In genomic region chr16:21315751-21316151, GRCm38 (mm10) we compare ENCODE assay signal across 14 mouse cellular contexts.
DNase-seq lines count a peak whose midpoint lies in the region; ATAC-seq and TF ChIP-seq lines count a peak whose summit lies in the region.
"Had no signal": no experiment of that assay in that cellular context is flagged by ENCODE, and none has a peak within 500 bp of the region (broad histone marks: within the 10 kb centered on the region; RNA-seq: fewer than 3 reads in every experiment).

No protein-coding gene starts in this region.

- no peak overlapping the region for H3K27ac ChIP-seq in heart, embryonic 11.5 days (ENCODE audit: low read depth, low read length)
- no peak overlapping the region for H3K27ac ChIP-seq in lung, embryonic 16.5 days (ENCODE audit: low read length)
- no peak overlapping the region for H3K27ac ChIP-seq in embryonic facial prominence, embryonic 14.5 days (replicated peaks; ENCODE audit: low read depth, low read length)
- H3K27ac ChIP-seq in liver, embryonic 13.5 days, result no peak overlapping the region
- H3K27ac ChIP-seq: embryonic facial prominence, embryonic 13.5 days; macrophage had no signal

- TF ChIP-seq POLR2A in lung, adult 2 months (IDR thresholded peaks at IDR 0.05; ENCODE audit: borderline replicate concordance, extremely low read depth, low read depth, low read length), result no peak

- H3K4me1 ChIP-seq in heart, embryonic 11.5 days (ENCODE audit: control insufficient read depth, insufficient read depth, low read length), result peaks cover 55% of the 10 kb centered on the region
- H3K4me1 ChIP-seq in lung, embryonic 16.5 days (replicated peaks; ENCODE audit: control insufficient read depth, insufficient read depth, low read length), result peaks cover 31% of the 10 kb centered on the region
- H3K4me1 ChIP-seq in lung, adult 2 months (ENCODE audit: control insufficient read depth, insufficient read depth, low read length), result no peaks in the 10 kb centered on the region; the same call in 1 of the 2 replicates
- peaks cover 37% of the 10 kb centered on the region for H3K4me1 ChIP-seq in embryonic facial prominence, embryonic 14.5 days (ENCODE audit: control insufficient read depth, insufficient read depth, low read length)
- H3K4me1 ChIP-seq in liver, embryonic 13.5 days (replicated peaks), result peaks cover 30% of the 10 kb centered on the region

- H3K9ac ChIP-seq in heart, embryonic 11.5 days (ENCODE audit: low read depth, low read length), result no peak overlapping the region
- H3K9ac ChIP-seq in lung, embryonic 16.5 days (ENCODE audit: low read length), result no peak overlapping the region
- no peak overlapping the region for H3K9ac ChIP-seq in embryonic facial prominence, embryonic 14.5 days (ENCODE audit: low read depth, low read length)
- no peak overlapping the region for H3K9ac ChIP-seq in liver, embryonic 13.5 days
- H3K9ac ChIP-seq: embryonic facial prominence, embryonic 13.5 days had no signal

- no peak overlapping the region for H3K4me2 ChIP-seq in heart, embryonic 11.5 days
- H3K4me2 ChIP-seq in lung, embryonic 16.5 days (ENCODE audit: low read depth, low read length), result no peak overlapping the region
- H3K4me2 ChIP-seq in embryonic facial prominence, embryonic 14.5 days (ENCODE audit: low read depth, low read length), result no peak overlapping the region
- H3K4me2 ChIP-seq in liver, embryonic 13.5 days, result no peak overlapping the region
- H3K4me2 ChIP-seq: embryonic facial prominence, embryonic 13.5 days had no signal

- peak; percentile 88 for DNase-seq in heart, adult 11 months
- DNase-seq in lung, adult 2 months, result no peak
- DNase-seq in embryonic facial prominence, embryonic 14.5 days (ENCODE audit: low spot score), result peak; percentile 75
- no peak for DNase-seq in liver, embryonic 13.5 days
- DNase-seq in kidney, adult 11 months, result no peak
- DNase-seq in adrenal gland, adult (ENCODE audit: inconsistent age in 2 of 2, low spot score in 1 of 2), result no peak
- DNase-seq: B cell, adult 2 months; cerebellum, postnatal 14 days; kidney, postnatal 4 days had no signal

- WGBS in heart, embryonic 11.5 days (ENCODE audit: insufficient replicate concordance), result 30% methylated on average over 6 of the region's 6 CpGs
- 10% methylated on average over 6 of the region's 6 CpGs for WGBS in lung, embryonic 16.5 days
- 18% methylated on average over 6 of the region's 6 CpGs for WGBS in lung, adult 2 months
- 34% methylated on average over 6 of the region's 6 CpGs for whole genome bisulfite sequencing in embryonic facial prominence, embryonic 14.5 days
- 41% methylated on average over 6 of the region's 6 CpGs for WGBS in liver, embryonic 13.5 days (ENCODE audit: insufficient replicate concordance)

- no peak overlapping the region for H3K4me3 ChIP-seq in heart, embryonic 11.5 days (ENCODE audit: low read depth, low read length)
- H3K4me3 ChIP-seq in lung, embryonic 16.5 days (ENCODE audit: low read length), result no peak overlapping the region
- no peak overlapping the region for H3K4me3 ChIP-seq in lung, adult 2 months (replicated peaks; ENCODE audit: extremely low read depth, low read depth, low read length)
- no peak overlapping the region for H3K4me3 ChIP-seq in embryonic facial prominence, embryonic 14.5 days (ENCODE audit: low read depth, low read length)
- no peak overlapping the region for H3K4me3 ChIP-seq in liver, embryonic 13.5 days (replicated peaks)
- H3K4me3 ChIP-seq: embryonic facial prominence, embryonic 13.5 days had no signal

- no peaks in the 10 kb centered on the region; the same call in 1 of the 2 replicates for H3K27me3 ChIP-seq in heart, embryonic 11.5 days (ENCODE audit: control insufficient read depth, insufficient read depth, low read length)
- H3K27me3 ChIP-seq in lung, embryonic 16.5 days (ENCODE audit: control insufficient read depth, insufficient read depth, low read depth, low read length), result no peaks in the 10 kb centered on the region
- no peaks in the 10 kb centered on the region for H3K27me3 ChIP-seq in embryonic facial prominence, embryonic 14.5 days (replicated peaks; ENCODE audit: control insufficient read depth, insufficient read depth, low read length)
- H3K27me3 ChIP-seq in liver, embryonic 13.5 days, result peaks cover 19% of the 10 kb centered on the region
- H3K27me3 ChIP-seq: embryonic facial prominence, embryonic 13.5 days had no signal

- no peaks in the 10 kb centered on the region for H3K9me3 ChIP-seq in heart, embryonic 11.5 days (replicated peaks; ENCODE audit: control insufficient read depth, low read length)
- H3K9me3 ChIP-seq in lung, embryonic 16.5 days (ENCODE audit: control insufficient read depth, low read length), result no peaks in the 10 kb centered on the region
- no peaks in the 10 kb centered on the region for H3K9me3 ChIP-seq in embryonic facial prominence, embryonic 14.5 days (ENCODE audit: control insufficient read depth, low read length)
- no peaks in the 10 kb centered on the region for H3K9me3 ChIP-seq in liver, embryonic 13.5 days (replicated peaks)
- H3K9me3 ChIP-seq: embryonic facial prominence, embryonic 13.5 days; G1E had no signal

- ATAC-seq in heart, embryonic 11.5 days (replicated peaks; ENCODE audit: insufficient number of reproducible peaks, low FRiP score, low TSS enrichment), result no peak
- ATAC-seq in lung, embryonic 16.5 days (ENCODE audit: low read depth), result peak; percentile 67
- ATAC-seq in embryonic facial prominence, embryonic 14.5 days (ENCODE audit: low read depth), result 0 out of 2 replicates have a peak, but pooled peaks have one; percentile 20
- ATAC-seq in liver, embryonic 13.5 days (ENCODE audit: low read depth), result peak; percentile 59; the same call in 1 of the 2 replicates

- TF ChIP-seq CTCF in lung, adult 2 months (IDR thresholded peaks at IDR 0.05; ENCODE audit: insufficient read depth, low read length), result no peak

- H3K36me3 ChIP-seq in heart, embryonic 11.5 days (ENCODE audit: control insufficient read depth, insufficient read depth, low read length), result no peaks in the 10 kb centered on the region
- H3K36me3 ChIP-seq in lung, embryonic 16.5 days (ENCODE audit: control insufficient read depth, insufficient read depth, low read length), result no peaks in the 10 kb centered on the region
- no peaks in the 10 kb centered on the region for H3K36me3 ChIP-seq in embryonic facial prominence, embryonic 14.5 days (ENCODE audit: control insufficient read depth, insufficient read depth, low read length)
- no peaks in the 10 kb centered on the region for H3K36me3 ChIP-seq in liver, embryonic 13.5 days
- H3K36me3 ChIP-seq: embryonic facial prominence, embryonic 13.5 days; G1E had no signal

Comparison
In these comparisons a context has a peak if more than half of its experiments do, and no peak if none do; other contexts are left out.
1. DNase-seq: peak in heart, adult 11 months (single experiment) and embryonic facial prominence, embryonic 14.5 days (single experiment); none in lung, adult 2 months (single experiment), liver, embryonic 13.5 days (single experiment), kidney, adult 11 months (single experiment) and adrenal gland, adult (0 of 2).